Mouse (Mus musculus): ENCODE measurements around the gene Ly6g6e.
"Not testable (repeated sequence)": the region's sequence is repeated elsewhere in the genome, so short reads cannot be mapped to it uniquely, and the experiment has no call there.

Gene Ly6g6e

GRCm38 (mm10) chr17:35101161-35101560 is 24.5 kb downstream of the Ly6g6e start:
- DNase-seq (ENCODE audit: low read depth in 2 of 2, low spot score in 2 of 2): no peak

GRCm38 (mm10) chr17:35102299-35102698 is 25.6 kb downstream of the Ly6g6e start:
- no peak for DNase-seq (ENCODE audit: low read depth in 2 of 2, low spot score in 2 of 2)

GRCm38 (mm10) chr17:35103221-35103690 is 26.6 kb downstream of the Ly6g6e start:
- no peak for DNase-seq (ENCODE audit: low read depth in 2 of 2, low spot score in 2 of 2)

- DNase-seq (ENCODE audit: low read depth in 2 of 2, low spot score in 2 of 2): no peak
Measured at GRCm38 (mm10) chr17:35104079-35104478, 27.4 kb downstream of the Ly6g6e start.

- no peak for DNase-seq (ENCODE audit: low read depth in 2 of 2, low spot score in 2 of 2)
Measured at GRCm38 (mm10) chr17:35104754-35105153, 28.1 kb downstream of the Ly6g6e start.

- DNase-seq (ENCODE audit: low read depth in 2 of 2, low spot score in 2 of 2): no peak
Measured at GRCm38 (mm10) chr17:35105740-35106389, 29.2 kb downstream of the Ly6g6e start.

GRCm38 (mm10) chr17:35106522-35106921 is 29.8 kb downstream of the Ly6g6e start:
- DNase-seq (ENCODE audit: low read depth in 2 of 2, low spot score in 2 of 2): no peak

GRCm38 (mm10) chr17:35108097-35108496 is 31.4 kb downstream of the Ly6g6e start, which contains the start of gene Ly6g5c:
Ly6g5c (plus strand) TSS chr17:35108279.
- DNase-seq (ENCODE audit: low read depth in 2 of 2, low spot score in 2 of 2): no peak

- DNase-seq (ENCODE audit: low read depth in 2 of 2, low spot score in 2 of 2): no peak
Measured at GRCm38 (mm10) chr17:35111774-35112173, 35.1 kb downstream of the Ly6g6e start.

- DNase-seq (ENCODE audit: low read depth in 2 of 2, low spot score in 2 of 2): peak; percentile 43 to 59
Measured at GRCm38 (mm10) chr17:35115046-35116019, 38.6 kb downstream of the Ly6g6e start, which contains the start of gene Ly6g5b. Ly6g5b (minus strand) TSS chr17:35115428.

GRCm38 (mm10) chr17:35120745-35121142 is 44.0 kb downstream of the Ly6g6e start:
- DNase-seq (ENCODE audit: low read depth in 2 of 2, low spot score in 2 of 2): no peak

- DNase-seq (ENCODE audit: low read depth in 2 of 2, low spot score in 2 of 2): peak; percentile 94 to 96
Measured at GRCm38 (mm10) chr17:35121143-35121799, 44.6 kb downstream of the Ly6g6e start, which contains the start of gene Gpank1. Gpank1 (plus strand) TSS chr17:35121455.

GRCm38 (mm10) chr17:35121871-35122303 is 45.2 kb downstream of the Ly6g6e start, which contains the start of gene Csnk2b:
Csnk2b (minus strand) TSS chr17:35122053.
- DNase-seq (ENCODE audit: low read depth in 2 of 2, low spot score in 2 of 2): peak; percentile 35 to 52

- not testable (repeated sequence) for DNase-seq (ENCODE audit: low read depth in 2 of 2, low spot score in 2 of 2)
Measured at GRCm38 (mm10) chr17:35123287-35123686, 46.6 kb downstream of the Ly6g6e start.

- DNase-seq (ENCODE audit: low read depth in 2 of 2, low spot score in 2 of 2): not testable (repeated sequence)
Measured at GRCm38 (mm10) chr17:35124261-35124896, 47.7 kb downstream of the Ly6g6e start.

- DNase-seq (ENCODE audit: low read depth in 2 of 2, low spot score in 2 of 2): no peak
Measured at GRCm38 (mm10) chr17:35125081-35125480, 48.4 kb downstream of the Ly6g6e start.

- DNase-seq (ENCODE audit: low read depth in 2 of 2, low spot score in 2 of 2): no peak
Measured at GRCm38 (mm10) chr17:35125578-35125977, 48.9 kb downstream of the Ly6g6e start.

GRCm38 (mm10) chr17:35126206-35126611 is 49.5 kb downstream of the Ly6g6e start, which contains the start of gene D17H6S53E:
D17H6S53E (plus strand) TSS chr17:35126373.
- DNase-seq (ENCODE audit: low read depth in 2 of 2, low spot score in 2 of 2): peak; percentile 63 to 66

GRCm38 (mm10) chr17:35127017-35127416 is 50.3 kb downstream of the Ly6g6e start:
- DNase-seq (ENCODE audit: low read depth in 2 of 2, low spot score in 2 of 2): no peak
